Mouse (Mus musculus): ENCODE results near the gene Gm11983.

GRCm38 (mm10) chr11:6881614-6882013, 44.2 kb upstream of the Gm11983 start:
- TF ChIP-seq JUND (conservative IDR thresholded peaks at IDR 0.05; ENCODE audit: low read depth, low read length) = no peak
- TF ChIP-seq ZMIZ1 (IDR thresholded peaks at IDR 0.05; ENCODE audit: low read depth, low read length) = no peak
- peak; percentile 29 to 76; a peak in 3 of 4 replicates for TF ChIP-seq CTCF (conservative IDR thresholded peaks at IDR 0.05 in 1 of 2, IDR thresholded peaks at IDR 0.05 in 1 of 2; ENCODE audit: low read depth in 2 of 2, low read length in 2 of 2)
- no peak for TF ChIP-seq SIN3A (IDR thresholded peaks at IDR 0.05; ENCODE audit: low read length)
- no peak for TF ChIP-seq POLR2A (IDR thresholded peaks at IDR 0.05; ENCODE audit: low read depth, low read length)
- TF ChIP-seq CHD2 (IDR thresholded peaks at IDR 0.05; ENCODE audit: low read length) = no peak
- TF ChIP-seq E2F4 (IDR thresholded peaks at IDR 0.05; ENCODE audit: insufficient replicate concordance, low read depth, low read length) = no peak
- no peak for TF ChIP-seq HCFC1 (IDR thresholded peaks at IDR 0.05; ENCODE audit: low read depth, low read length)
- TF ChIP-seq MAX (IDR thresholded peaks at IDR 0.05; ENCODE audit: low read length) = no peak
- no peak for TF ChIP-seq JUN (IDR thresholded peaks at IDR 0.05; ENCODE audit: insufficient read depth, low read depth, low read length)

Measured in CH12.LX (cell line).